Mouse (Mus musculus) layer of hippocampus, postnatal 14 days (tissue): ENCODE measurements around the gene Slc15a2. TPM values are rescaled to one million over a fixed set of nuclear protein-coding genes. Genes with fewer than 3 reads are reported as not detected.

Experiments used
- DNase-seq, 2 experiments: peaks; one replicate each; pipeline ENCODE4 v3.0.0; 2021 to 2022; ENCODE audit warnings: low spot score in 2 of 2, mixed read lengths in 1 of 2
- long read RNA-seq, 2 experiments: library from polyadenylated mRNA; stranded (forward); transcript quantifications; one replicate each; pipeline ENCODE4 v2.0.0; 2021
- total RNA-seq, 2 experiments: library from RNA; stranded (reverse); gene quantifications; 2 replicates each; pipeline ENCODE4 v1.2.3; 2021

The Slc15a2 gene
- total RNA-seq = 10 to 100 TPM; 45.1 to 46.1 TPM
- long read RNA-seq, experiment 1, transcript Slc15a2-201 (22 exons, 3,994 nt) = major isoform, 16 of 24 reads
- long read RNA-seq, experiment 1, partial matches to known transcripts = 1 of 24 reads
- long read RNA-seq, experiment 1, other reads (novel, unspliced or antisense) = 2 of 24 reads
- long read RNA-seq, experiment 2, transcript Slc15a2-205 (7 exons, 1,068 nt) = minor isoform, 6 of 35 reads
- long read RNA-seq, experiment 2, transcript Slc15a2-201 (22 exons, 3,994 nt) = major isoform, 24 of 35 reads
- long read RNA-seq, experiment 2, partial matches to known transcripts = 4 of 35 reads
- long read RNA-seq, experiment 2, other reads (novel, unspliced or antisense) = 1 of 35 reads

DNA sequence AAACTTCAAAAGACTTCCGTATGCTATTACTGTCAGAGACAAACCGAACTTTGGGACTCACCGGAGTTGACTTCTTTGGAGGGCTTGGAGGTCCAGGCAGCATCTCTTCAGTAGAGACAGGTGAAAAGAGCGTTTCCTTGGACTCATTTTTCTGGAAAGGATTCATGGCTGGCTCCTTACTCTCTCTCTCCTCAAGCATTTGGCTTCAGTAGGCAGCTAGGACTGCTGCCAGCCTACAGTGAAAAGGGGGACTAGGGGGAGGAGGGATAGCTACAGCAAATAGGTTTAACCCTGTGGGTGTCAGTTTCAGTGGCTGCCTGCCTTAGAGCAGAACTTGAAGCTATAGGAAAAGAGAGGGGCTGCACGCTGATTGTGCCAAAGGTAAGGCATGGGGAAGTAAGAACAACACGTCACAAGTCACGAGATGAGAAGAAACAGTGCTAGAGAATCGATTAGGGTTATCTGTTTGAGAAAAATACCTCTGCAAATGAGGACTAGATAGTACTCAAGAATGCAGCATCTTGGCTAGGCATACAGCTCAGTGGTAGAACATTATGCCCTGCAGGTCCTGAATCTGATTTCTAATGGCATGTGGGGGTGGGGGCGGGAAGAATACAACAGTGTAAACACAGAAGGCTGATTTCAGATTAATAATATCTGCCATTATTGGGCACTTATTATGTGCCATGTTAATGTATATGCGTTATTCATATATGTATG lies at the start of gene Slc15a2:
Slc15a2 (minus strand) TSS at position 369 of the 720 bp plus-strand sequence.
- DNase-seq = peak; percentile 48 to 73

DNA sequence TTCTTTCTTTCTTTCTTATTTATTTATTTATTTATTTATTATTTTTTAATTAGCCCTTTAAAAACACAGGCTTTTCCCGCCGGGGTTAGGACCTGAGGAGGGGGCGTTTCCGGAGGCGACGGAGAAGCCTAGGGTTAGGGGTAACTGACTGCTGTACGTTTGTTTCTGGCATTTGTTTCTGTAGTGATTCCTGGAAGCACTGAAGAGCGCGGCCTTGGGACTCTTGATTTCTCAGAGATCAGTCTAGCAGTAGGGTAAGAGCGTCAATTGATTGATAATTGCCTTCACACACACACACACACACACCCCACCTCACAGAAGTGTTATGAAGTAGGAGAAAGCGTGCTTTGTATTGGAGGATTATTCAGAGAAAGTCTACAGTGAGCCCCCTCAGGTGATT lies 44.1 kb upstream of the Slc15a2 start:
- DNase-seq = peak in 1 of 2 experiments; percentile 15

DNA sequence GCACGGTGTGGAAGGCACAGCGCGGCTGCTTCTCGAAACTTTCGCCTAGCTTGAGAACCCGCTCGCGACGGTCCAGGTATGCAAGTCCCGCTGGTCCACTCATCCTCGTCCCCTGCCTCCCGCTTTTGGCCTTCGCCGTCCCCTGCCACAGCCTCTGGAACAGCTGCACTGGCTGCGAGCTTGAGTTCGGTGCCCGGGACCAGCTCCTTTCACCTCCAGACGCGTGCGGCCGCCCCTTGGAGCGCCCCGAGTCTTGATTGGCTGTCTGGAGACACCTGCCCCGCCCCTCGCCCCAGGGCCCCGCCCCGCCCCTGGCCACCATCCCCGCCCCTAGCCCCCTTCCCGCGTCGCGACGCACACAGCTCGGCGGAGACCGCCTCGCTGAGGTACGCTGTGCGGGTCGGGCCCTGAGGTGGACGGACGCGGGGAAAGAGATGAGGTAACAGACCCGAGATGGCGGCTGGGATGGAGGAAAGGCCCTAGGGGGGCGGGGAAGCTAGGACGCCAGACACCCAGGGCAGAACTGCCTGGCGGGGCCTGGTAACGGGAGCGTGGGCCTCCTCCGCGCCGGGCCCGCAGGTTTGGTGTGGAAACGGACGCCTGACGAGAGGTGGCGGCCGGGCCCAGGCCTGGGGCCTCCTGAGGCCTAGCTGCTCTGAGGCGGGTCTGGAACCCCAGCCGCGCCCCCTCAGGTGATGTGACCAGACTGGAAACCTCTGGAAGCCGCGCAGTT lies 43.5 kb upstream of the Slc15a2 start, which contains the start of gene Iqcb1:
Iqcb1 (plus strand) TSS at position 332 of the 733 bp plus-strand sequence.
- DNase-seq = peak; percentile 74 to 75

DNA sequence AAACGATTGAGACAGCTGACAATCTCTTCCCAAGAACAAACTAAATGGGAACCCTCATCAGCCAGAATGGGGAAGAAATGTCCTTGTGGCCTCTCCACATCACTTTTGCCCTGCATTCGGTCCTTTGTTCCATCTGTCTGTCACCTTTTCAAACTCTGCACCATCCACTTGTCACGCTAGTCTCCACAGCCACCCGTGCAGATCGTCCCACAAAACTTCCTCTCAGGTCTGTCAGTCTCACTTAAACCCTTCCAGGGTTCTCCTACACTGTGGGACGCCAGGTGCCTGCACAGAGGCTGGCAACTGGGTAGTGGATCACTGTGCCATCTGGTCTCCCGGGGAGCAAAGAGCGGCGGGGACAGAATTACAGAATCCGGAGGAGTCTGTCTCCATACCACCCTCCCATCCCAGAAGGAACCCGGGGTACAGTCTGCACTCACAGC lies 42.9 kb upstream of the Slc15a2 start:
- no peak for DNase-seq

DNA sequence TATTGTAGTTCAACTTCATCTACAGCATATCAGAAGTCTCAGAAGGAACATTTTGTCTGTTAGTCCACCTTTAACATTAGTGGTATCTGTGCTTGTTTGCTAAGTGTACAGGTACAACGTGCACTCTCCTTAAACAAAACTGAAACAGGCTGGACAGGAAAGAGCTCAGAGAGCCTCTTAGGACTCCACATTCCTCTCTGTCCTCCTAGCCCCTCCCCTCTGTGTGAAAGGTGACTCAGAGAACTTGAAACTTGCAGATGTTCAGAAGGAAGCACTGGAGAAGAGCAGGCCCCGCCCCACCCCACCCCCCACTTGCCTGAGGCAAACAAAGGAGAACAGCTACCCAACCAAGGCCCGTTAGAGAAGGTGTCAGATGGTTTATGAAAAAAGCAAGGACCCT lies 36.7 kb upstream of the Slc15a2 start:
- no peak for DNase-seq

DNA sequence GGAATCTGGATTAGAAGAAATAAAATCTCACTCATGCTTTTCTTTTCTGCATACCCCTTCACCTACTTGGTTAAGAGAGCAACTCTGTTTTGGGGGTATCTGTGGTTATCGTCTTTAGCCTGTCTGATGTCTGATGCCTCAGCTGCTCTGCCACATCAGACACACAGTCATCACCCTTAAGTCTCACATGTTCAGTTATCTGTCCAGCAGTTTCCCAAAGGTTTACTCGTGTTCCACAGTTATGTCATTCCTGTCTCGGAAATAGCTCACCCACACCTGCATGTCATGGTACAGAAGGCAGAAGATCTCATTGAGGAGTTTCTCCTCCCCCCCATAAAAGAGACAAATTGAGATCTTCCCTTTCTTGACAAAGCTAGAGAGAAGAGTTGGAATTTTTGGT lies 36.0 kb upstream of the Slc15a2 start:
- DNase-seq = no peak

DNA sequence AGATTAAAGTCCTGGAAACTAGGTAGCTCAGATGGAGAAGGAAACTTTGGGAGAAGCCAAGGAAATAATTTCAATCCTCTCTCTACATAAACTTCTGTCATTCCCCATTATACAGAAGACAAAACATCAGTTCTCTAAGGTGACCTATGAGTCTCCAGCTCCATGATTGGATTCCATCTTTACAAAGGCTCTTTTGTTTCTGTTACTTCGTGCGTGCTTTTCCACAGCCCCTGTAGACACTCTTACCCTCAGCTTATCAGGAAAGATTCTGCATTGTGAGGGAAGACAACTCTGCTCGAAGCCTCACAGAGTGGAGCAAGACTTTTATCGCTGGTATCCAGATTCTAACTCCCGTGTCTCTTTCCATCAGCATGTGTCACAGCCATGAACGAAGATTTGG lies 35.3 kb upstream of the Slc15a2 start:
- DNase-seq = no peak

DNA sequence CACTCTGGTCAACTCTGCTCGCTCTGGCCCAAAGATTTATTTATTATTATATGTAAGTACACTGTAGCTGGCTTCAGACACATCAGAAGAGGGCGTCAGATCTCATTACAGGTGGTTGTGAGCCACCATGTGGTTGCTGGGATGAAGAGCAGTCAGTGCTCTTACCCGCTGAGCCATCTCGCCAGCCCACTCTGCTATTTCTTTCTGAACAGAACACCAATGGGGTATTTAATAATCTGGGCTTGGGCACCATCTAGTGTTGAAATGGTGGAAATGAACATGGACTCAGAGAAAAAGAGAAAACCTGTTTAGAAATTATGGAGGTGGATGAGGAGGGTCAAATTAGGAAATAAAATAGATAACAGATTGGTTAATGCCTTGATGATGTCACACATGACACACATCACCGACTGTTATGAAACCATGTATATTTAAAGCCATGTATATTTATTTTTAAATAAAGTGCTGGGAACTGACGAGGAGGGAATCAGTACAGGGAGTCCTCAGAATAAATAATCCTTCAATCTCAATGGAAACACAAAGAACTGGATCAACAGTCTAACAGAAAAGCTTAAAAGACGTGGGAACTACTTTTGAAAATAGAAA lies 32.7 kb upstream of the Slc15a2 start:
- peak; percentile 78 to 94 for DNase-seq

DNA sequence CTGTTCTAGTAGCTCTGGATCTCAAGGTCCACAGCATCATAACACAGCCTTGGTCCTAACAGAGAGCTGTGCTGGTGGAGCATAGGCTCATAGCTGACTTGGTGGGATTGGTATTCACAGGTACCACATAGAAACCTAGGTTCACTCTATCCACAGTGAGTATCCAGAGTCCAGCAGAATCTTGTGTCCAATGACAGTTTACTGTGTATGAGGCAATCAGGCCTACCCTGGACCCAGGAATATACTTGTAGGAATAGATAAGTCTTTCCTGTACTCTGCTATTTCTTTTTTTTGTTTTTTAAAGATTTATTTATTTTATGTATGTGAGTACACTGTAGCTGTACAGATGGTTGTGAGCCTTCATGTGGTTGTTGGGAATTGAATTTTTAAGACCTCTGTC lies 32.2 kb upstream of the Slc15a2 start:
- no peak for DNase-seq

DNA sequence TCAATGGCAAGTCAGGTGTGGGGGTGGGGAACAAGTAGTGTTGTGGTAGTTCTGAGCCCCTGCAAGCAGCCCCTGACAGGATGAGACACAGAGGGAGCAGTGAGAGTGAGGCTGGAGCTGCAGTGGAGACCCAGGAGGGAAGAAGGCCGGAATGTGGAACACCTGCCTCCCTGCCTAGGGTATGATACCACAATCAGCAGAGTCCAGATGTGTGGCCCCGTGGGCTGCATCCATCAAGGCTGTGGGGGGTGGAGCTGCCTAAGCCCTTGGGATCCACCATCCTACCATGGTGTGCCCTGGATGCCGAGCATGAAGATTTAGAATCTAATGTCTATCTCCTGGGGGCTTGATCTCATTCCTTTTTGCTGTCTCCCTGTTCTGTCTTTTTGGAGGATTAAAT lies 28.9 kb upstream of the Slc15a2 start:
- no peak for DNase-seq

DNA sequence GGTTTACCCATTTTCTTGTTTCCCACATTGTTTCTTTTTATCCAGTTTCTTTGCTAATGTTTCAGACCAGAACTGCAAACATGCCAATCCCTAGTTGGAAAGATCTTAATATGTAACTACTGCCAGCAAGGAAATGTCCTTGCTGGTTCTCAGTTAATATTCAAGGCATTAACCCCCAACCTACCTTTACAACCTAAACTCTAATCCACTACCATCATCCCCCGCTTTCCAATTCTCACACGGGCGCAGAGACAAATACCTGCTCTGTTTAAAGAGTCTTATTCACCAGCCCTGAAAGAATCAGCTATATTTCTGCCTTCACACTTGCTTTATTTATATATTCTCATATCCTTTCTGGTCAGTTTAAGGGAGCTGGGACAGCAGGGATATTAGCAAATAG lies 23.9 kb upstream of the Slc15a2 start:
- DNase-seq = no peak

DNA sequence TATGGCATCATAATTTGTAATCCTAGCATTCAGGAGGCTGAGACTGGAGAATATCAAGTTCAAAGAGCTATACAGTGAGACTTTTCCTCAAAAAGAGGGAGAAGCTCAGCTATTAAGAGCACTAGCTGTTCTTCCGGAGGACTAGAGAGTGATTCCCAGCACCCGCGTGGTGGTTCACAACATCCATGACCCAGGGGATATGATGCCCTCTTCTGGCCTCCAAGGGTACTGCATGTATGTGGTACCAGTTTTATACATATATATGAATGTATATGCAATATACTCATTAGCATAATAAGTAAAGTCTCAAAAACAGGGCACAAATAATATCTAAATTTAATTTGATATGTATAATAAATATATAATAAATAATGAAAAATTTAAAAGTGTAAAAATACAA lies 17.6 kb upstream of the Slc15a2 start:
- no peak for DNase-seq

DNA sequence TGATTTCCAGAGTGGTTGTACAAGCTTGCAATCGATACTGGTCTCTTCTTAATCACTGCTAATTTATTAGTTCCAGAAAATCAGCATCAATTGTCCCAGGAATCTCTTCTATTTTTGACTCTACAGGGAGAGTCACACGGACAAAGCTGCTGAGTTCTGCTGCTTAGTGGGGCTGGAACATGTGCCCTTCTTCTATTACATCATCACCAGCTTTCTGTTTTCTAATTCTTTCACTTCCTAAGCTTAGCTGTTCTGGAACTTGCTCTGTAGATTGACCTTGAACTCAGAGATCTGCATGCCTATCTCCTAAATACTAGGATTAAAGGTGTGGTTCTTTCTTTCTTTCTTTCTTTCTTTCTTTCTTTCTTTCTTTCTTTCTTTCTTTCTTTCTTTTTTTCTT lies 13.6 kb upstream of the Slc15a2 start:
- DNase-seq = no peak

DNA sequence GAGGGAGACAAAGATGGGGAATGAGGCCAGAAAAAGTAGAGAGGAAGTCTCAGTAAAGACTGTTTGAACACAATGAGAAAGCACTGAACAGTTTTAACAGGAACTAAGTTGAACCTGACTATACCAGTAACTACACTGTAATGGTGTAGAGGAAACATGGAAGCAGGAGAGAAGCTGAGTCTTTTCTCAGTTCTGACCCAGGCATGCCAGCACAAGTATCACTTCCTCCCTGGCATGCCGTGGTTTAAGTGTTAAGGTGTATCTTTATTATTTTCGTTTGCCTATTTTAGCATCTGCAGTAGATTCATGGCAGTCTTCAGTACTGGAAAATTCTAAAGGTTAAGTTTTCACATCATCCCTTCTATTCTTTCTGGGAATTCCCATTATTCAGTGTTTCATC lies 10.2 kb upstream of the Slc15a2 start:
- no peak for DNase-seq

DNA sequence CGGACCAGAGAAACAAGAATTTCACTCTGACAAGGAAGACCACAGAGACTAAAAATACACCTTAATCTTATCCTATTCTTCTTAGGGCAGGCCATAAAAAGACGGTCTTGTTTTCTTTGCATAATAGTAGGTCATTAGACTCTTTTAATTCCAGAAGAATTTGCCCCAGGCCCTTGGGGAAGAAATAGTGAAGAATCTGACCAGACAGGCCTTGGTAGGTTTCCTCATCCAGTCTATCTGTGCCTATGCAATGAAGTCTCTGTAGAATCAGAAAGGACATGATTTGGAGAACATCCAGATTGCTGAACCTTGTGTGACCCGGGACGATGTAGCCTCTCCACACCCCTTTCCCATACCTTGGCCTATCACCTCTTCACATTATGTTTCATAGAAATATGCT lies 5.4 kb upstream of the Slc15a2 start:
- no peak for DNase-seq

DNA sequence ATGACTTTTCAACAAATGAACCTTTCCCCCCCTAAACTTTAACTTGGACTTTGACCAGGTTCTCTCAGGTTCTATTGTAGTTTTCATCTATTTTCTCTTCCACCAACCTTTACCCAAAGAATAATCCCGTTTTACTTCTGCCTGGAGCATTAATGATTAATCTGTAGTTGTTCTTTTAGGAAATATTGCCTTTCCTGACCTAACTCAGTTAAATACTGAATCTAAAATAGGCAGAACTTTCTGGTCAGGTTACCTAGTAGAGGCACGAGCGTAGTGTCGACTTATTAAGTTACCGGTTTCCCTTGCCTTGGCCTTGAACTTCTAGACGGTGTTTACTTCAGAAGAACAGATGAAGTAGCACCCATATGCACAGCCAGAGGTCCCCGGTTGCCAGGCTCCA lies 1.7 kb upstream of the Slc15a2 start:
- DNase-seq = no peak

DNA sequence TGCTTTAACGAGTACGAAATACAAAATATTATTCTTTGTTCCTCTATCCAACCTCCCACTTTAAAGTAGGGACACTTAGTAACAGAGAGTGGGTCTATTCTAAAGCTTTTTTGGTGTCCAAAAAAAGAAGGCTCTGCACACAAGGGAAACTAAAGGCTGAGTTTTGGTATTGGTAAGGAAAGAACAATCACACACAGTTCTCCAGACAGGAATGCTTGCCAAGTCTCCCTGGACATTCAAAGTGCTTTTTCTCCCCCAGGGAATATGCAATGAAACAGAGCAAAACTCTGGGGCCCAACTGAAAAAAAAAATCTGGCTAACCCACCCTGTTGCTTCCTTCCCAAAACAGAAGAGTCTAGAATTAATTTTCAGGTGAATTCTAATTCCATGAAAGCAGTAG lies 616 bp downstream of the Slc15a2 start:
- peak in 1 of 2 experiments; percentile 35 for DNase-seq

DNA sequence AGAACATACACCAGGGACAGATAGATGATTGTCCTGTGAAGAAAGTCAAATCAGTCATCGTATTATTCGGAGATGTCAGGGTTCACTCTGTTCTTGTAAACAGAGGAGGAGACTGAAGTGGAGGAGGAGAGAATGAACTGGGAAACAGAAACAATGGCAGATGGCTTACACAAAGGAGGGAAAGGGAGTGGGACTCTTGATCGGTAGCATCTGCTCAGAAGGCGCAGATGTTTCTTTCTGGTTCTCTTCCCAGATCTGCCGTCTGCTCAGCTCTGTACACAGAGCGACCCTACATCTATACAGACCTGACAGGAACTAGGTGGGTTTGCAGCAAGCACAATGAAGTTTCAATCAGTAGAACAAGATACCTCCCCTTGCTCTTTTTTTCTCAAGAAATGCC lies 9.1 kb downstream of the Slc15a2 start:
- DNase-seq = peak; percentile 36 to 79

DNA sequence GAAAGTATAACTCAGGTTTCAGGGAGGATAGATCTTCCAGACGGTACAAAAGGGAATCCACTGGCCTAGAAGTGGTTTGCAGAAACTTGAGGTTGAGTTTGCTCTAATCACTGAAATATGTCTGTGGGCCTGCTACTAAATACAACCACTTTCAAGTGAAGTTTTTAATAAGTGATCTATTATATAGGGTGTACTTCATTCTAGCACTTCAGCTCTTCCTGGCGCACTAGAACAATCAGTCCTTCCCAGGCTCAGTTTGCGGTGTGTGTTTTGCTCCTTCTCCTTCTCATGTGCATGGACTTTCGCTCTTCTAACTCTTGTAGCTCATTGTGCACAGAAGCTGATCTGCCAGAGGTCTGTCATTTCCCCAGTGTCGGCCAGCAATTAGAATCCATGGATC lies 11.8 kb downstream of the Slc15a2 start:
- no peak for DNase-seq

DNA sequence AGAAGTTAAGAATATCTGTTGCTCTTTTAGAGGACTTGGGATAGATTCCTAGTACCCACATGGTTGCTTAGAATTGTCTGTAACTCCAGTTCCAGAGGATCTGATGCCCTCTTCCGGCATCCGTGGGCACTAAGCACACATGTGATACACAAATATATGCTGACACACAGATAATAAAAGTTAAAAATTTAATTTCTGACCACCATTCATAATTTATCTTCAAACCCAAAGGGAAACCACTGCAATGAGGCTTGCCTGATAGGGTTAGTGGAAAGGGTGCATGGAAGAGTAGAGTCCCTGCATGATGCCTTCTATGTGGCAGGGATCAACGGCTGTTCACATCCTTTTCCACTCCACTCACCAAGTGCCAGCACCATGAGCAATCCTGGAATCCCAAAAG lies 13.1 kb downstream of the Slc15a2 start:
- no peak for DNase-seq

DNA sequence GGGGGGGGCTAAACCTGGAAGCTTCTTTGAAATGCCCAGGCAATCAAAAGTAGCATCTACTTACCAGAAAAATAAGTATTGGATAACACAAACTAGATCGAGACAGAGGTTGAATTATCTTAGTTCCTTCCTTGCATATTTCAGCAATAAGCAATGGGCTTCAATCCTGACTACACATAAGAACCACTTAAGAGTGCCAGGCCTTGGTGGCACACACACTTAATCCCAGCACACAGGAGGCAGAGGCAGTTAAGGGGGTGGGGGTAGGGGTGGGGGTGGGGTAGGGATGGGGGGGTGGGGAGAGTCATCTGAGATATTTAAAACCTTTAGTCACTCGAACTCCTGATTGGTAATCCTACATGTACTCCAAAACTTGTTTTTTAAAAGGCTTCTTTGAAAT lies 13.5 kb downstream of the Slc15a2 start:
- DNase-seq = no peak
